Mouse (Mus musculus) urinary bladder, postnatal 10 days (tissue): ENCODE measurements around the gene Armc3.

Experiments
- DNase-seq: peaks from one replicate; pipeline ENCODE4 v3.0.0; 2022; ENCODE audit warnings: low spot score

Gene Armc3

DNA sequence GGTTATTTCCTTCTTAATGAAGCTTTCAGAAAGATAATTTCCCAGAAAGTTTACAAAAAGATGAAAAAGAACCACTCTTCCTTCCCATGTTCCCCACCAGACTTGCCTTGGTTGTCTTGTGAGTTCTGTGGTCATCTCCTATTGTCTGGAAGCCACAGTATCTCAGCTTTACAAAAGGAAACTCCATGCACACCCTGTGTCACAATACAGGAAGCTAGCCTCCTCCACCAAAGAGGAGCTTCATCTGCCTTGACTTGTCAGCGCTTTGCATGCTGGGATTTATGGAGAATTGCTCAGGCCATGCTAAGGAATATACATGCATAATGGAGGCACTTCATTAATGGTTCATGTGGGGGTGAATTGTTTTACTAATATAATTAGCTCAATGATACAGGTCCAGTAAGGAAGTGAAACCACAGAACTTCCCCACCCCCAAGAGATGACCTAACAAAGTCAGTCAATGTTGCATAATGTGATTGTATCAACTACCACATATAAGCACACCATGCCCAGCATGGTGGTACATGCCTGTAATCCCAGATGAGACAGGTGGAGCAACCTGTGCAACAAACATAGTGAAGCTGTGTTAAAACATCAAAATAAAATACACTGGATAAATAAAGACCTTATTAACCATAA is 152.6 kb downstream of the Armc3 start:
- DNase-seq: no peak

DNA sequence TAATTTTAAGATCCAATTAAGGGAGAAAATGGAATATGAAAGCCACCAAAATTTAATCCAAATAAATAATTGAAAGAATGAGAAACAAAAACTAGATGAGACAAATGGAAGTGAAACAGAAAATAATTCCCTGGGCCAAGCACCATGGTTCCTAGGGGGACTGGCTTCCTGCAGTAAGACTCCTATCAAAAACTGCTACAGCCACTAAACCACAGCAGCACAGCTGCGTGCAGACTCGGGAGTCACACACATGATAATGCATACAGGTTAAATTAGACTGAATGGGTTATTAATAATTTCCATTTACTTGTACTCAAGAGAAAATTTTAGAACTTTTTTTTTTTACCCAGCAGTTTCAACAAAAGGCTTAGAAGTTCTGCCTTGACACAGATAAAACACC is 154.1 kb downstream of the Armc3 start:
- DNase-seq: no peak
